Comparison of ENCODE assay signal across 15 mouse cellular contexts in genomic region chr6:6291781-6292180, GRCm38 (mm10).
"Had no signal": no experiment of that assay in that cellular context is flagged by ENCODE, and none has a peak within 500 bp of the region (broad histone marks: within the 10 kb centered on the region; RNA-seq: fewer than 3 reads in every experiment).

No protein-coding gene starts in this region.

- H3K4me3 ChIP-seq: liver, embryonic 15.5 days; midbrain, embryonic 13.5 days; myocyte; neural tube, embryonic 13.5 days; stomach, embryonic 15.5 days had no signal

- ATAC-seq: inflammation-experienced regulatory T-cells, adult 6 months; intestine, postnatal 0 days; lung, postnatal 0 days; midbrain, embryonic 13.5 days had no signal

- H3K4me1 ChIP-seq: liver, embryonic 15.5 days; midbrain, embryonic 13.5 days; stomach, embryonic 15.5 days had no signal

- H3K9me3 ChIP-seq: liver, embryonic 15.5 days; midbrain, embryonic 13.5 days; neural tube, embryonic 13.5 days; stomach, embryonic 15.5 days had no signal

- H3K36me3 ChIP-seq: liver, embryonic 15.5 days; midbrain, embryonic 13.5 days; neural tube, embryonic 13.5 days; stomach, embryonic 15.5 days had no signal

- DNase-seq: kidney, postnatal 10 days; lung, adult 2 months; lung, postnatal 36 days; right cerebral cortex, postnatal 14 days; thymus, adult 2 months; thymus, postnatal 25 days had no signal

- H3K4me2 ChIP-seq: liver, embryonic 11.5 days; liver, embryonic 15.5 days; midbrain, embryonic 13.5 days; neural tube, embryonic 13.5 days; stomach, embryonic 15.5 days had no signal

- H3K9ac ChIP-seq: liver, embryonic 15.5 days; midbrain, embryonic 13.5 days; neural tube, embryonic 13.5 days; stomach, embryonic 15.5 days had no signal

- H3K27me3 ChIP-seq: liver, embryonic 15.5 days; neural tube, embryonic 13.5 days; stomach, embryonic 15.5 days had no signal

- H3K27ac ChIP-seq: liver, embryonic 15.5 days; midbrain, embryonic 13.5 days; neural tube, embryonic 13.5 days; stomach, embryonic 15.5 days had no signal
